Mouse (Mus musculus): ENCODE data around the gene Rabgef1. TPM values are rescaled to one million over a fixed set of nuclear protein-coding genes. Genes with fewer than 3 reads are reported as not detected.
"Not testable (repeated sequence)": the region's sequence is repeated elsewhere in the genome, so short reads cannot be mapped to it uniquely, and the experiment has no call there.

Gene Rabgef1
- total and polyA plus RNA-seq, 2 experiments from 2014 or later, result 16.1 to 27.4 TPM

DNA sequence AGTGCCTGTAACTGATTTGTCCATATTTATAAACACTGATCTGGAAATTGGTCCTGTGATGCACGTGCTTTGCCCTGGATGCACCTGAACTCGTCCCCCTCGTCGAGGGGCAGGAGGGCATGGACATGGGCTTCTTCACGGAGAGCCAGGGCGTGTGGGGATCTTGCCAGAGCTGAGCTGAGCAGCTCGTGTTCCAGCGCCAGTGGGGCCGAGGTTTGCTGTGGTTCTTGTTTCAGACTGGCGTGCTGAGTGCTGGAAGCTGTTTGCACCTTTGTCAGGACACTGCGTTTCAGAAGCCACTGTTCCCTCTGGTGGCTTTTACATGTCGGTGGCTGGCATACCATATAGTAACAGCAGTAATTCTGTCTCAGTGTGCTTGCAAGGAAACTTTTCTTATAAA is 69.8 kb downstream of the Rabgef1 start:
- no peak for DNase-seq (ENCODE audit: low spot score)
- H3K9ac ChIP-seq (replicated peaks; ENCODE audit: low read length), result no peak overlapping the region
- WGBS, result 95% methylated on average over 12 of the region's 12 CpGs
- no peaks in the 10 kb centered on the region for H3K4me1 ChIP-seq (ENCODE audit: insufficient read depth, low read length)
- H3K36me3 ChIP-seq (ENCODE audit: insufficient read depth, low read length), result peaks cover 69% of the 10 kb centered on the region
- H3K4me3 ChIP-seq (ENCODE audit: low read length), result no peak overlapping the region
- no peak overlapping the region for H3K4me2 ChIP-seq (ENCODE audit: low read depth, low read length)
- no peak for ATAC-seq
- H3K27ac ChIP-seq, result no peak overlapping the region
- H3K9me3 ChIP-seq (ENCODE audit: low read length), result no peaks in the 10 kb centered on the region
- no peak for TF ChIP-seq CTCF (IDR thresholded peaks at IDR 0.05; ENCODE audit: low read depth)
- no peaks in the 10 kb centered on the region for H3K27me3 ChIP-seq (ENCODE audit: insufficient read depth, low read length)

DNA sequence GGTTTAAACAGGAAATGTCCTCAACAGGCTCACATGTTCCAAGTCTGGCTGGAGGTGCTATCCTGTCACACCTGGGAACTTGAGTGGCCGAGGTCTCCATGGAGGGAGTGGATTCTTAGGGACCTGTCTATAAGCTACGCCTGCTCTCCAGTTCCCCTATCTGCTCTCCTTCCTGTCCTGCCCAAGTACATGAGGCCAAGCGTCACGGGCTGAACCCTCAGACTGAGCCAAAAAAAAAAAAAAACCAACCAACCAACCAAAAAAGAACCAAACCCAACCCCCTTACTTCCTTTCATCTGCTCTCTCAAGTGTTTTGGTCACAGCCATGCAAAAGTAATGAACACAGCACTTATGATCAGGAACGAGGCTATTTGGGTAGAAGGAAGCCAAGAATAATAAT is 76.2 kb downstream of the Rabgef1 start:
- H3K9me3 ChIP-seq (ENCODE audit: low read length), result no peaks in the 10 kb centered on the region
- H3K4me1 ChIP-seq (ENCODE audit: insufficient read depth, low read length), result no peaks in the 10 kb centered on the region
- no peak for TF ChIP-seq CTCF (IDR thresholded peaks at IDR 0.05; ENCODE audit: low read depth)
- H3K9ac ChIP-seq (replicated peaks; ENCODE audit: low read length), result no peak overlapping the region
- H3K36me3 ChIP-seq (ENCODE audit: insufficient read depth, low read length), result peaks cover 78% of the 10 kb centered on the region
- H3K27me3 ChIP-seq (ENCODE audit: insufficient read depth, low read length), result no peaks in the 10 kb centered on the region
- no peak overlapping the region for H3K4me3 ChIP-seq (ENCODE audit: low read length)
- no peak overlapping the region for H3K27ac ChIP-seq
- no peak overlapping the region for H3K4me2 ChIP-seq (ENCODE audit: low read depth, low read length)
- DNase-seq (ENCODE audit: low spot score), result no peak
- ATAC-seq, result no peak
- 88% methylated on average over 5 of the region's 5 CpGs for WGBS

DNA sequence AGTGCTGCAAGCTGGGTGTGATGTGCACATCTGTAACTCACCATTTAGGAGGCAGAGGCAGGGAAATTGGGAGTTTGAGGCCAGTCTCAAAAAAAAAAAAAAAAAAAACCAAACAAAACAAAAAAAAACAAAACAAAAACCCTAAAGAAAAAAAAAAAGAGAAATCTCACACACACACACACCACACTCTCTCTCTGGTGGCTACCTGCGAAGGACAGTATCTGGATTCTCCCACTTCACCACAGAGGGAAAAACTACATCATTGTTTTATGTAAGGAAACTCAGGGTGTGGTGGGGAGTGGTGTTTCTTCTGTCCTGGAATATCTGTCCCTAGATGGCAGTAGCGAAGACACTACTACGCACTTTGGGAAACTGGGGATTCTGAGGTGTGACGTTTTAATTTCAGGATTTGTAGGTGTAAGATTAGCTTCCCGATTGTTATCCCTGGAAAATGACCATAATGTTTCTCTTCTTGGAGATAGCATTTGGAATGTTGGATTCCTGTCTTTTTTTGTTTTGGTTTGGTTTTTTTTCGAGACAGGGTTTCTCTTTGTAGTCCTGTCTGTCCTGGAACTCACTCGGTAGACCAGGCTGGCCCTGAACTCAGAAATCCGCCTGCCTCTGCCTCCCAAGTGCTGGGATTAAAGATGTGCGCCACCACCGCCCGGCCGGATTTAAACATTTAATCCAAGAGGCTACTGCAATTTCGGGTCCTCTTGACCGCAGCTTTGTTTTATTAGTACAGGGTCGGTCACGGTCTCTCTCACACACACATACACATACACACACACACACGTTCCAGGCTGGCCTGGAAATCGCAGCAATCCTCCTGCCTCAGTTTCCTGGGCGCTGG is 82.8 kb downstream of the Rabgef1 start:
- Histone ChIP-seq H3K4me1 (ENCODE audit: insufficient read depth, low read length) (peaks cover 3% of the 10 kb centered on the region; the same call in 1 of the 2 replicates), H3K36me3 (ENCODE audit: insufficient read depth, low read length) (peaks cover 33% of the 10 kb centered on the region), H3K4me3 (ENCODE audit: low read length) (peak overlapping the region; percentile 71), H3K4me2 (ENCODE audit: low read depth, low read length) (peak overlapping the region; percentile 73), H3K27ac (peak overlapping the region; percentile 85), H3K9me3 (ENCODE audit: low read length) (no peaks in the 10 kb centered on the region), H3K27me3 (ENCODE audit: insufficient read depth, low read length) (no peaks in the 10 kb centered on the region), H3K9ac (replicated peaks; ENCODE audit: low read length) (peak overlapping the region; percentile 80)
- DNase-seq (ENCODE audit: low spot score), result peak; percentile 49
- no peak for ATAC-seq
- 19% methylated on average over 19 of the region's 19 CpGs for WGBS
- TF ChIP-seq CTCF (IDR thresholded peaks at IDR 0.05; ENCODE audit: low read depth), result peak; percentile 45

DNA sequence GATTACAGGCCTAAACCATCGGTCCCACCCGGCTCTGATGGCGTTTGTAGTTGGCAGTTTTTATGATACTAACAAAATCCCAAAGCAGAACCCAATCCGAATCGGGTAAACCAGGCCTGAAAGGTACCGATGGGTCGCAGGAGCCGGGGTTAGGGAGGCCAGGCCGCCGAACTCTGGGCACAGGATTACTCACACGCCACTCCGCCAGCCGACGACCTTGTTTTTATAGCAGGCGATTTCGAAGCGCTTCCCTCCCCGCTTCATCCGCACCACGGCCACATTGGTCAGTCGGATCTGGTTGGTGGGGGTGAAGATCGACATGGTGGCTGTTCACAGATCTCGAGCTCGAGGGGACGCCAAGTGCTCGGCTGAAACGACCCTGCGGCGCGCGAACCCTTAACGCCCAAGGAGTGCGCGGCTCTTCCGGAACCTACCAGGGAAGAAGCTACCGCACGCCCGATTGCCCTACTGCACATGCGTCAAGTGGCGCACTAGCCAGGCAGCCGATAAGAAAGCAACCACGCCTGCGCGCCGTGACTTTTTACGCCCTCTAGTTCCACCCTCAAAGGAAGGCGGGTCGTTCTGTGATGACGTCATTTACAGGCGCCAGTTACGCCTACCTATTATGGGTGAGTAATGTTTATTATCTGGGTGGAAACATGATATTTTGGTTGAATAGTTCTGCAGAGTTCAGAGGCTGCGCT is 83.6 kb downstream of the Rabgef1 start, which contains the start of the genes Sbds and Tyw1:
Gene Sbds (minus strand): TSS at position 514 of the 704 bp plus-strand sequence.
Gene Tyw1 (plus strand): TSS at position 603 of the 704 bp plus-strand sequence.
- Histone ChIP-seq H3K9me3 (ENCODE audit: low read length) (no peaks in the 10 kb centered on the region), H3K27ac (peak within 1 kb of the TSS; percentile 85), H3K4me2 (ENCODE audit: low read depth, low read length) (peak within 1 kb of the TSS; percentile 73), H3K4me1 (ENCODE audit: insufficient read depth, low read length) (peaks cover 3% of the 10 kb centered on the region; the same call in 1 of the 2 replicates), H3K4me3 (ENCODE audit: low read length) (peak within 1 kb of the TSS; percentile 71), H3K27me3 (ENCODE audit: insufficient read depth, low read length) (no peaks in the 10 kb centered on the region), H3K36me3 (ENCODE audit: insufficient read depth, low read length) (peaks cover 26% of the 10 kb centered on the region), H3K9ac (replicated peaks; ENCODE audit: low read length) (peak within 1 kb of the TSS; percentile 80)
- TF ChIP-seq CTCF (IDR thresholded peaks at IDR 0.05; ENCODE audit: low read depth), result peak; percentile 31; the same call in 1 of the 2 replicates
- peak; percentile 89 for ATAC-seq
- peak; percentile 99 for DNase-seq (ENCODE audit: low spot score)
- under 1% methylated on average over 52 of the region's 52 CpGs for WGBS

DNA sequence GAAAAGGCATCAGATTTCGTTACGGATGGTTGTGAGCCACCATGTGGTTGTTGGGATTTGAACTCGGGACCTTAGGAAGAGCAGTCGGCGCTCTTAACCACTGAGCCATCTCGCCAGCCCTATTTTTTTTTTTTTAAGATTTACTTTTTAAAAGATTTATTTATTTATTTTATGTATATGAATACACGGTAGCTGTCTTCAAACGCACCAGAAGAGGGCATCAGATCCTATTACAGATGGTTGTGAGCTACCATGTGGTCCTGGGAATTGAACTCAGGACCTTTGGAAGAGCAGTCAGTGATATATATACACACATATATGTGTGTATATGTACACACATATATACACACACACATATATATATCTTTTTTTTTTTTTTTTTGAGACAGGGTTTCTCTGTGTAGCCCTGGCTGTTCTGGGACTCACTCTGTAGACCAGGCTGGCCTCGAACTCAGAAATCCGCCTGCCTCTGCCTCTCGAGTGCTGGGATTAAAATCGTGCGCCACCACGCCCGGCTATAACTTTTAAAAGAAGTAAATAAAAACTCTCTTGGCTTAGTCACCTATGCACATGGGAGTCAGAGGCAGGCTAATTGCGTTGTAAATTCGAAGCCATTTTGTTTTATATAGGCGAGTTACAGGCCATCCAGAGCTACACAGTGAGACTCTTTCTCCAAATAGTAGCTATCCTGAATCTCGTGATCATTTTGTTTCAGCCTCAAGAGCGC is 84.4 kb downstream of the Rabgef1 start:
- not testable (repeated sequence) for H3K4me1 ChIP-seq (ENCODE audit: insufficient read depth, low read length); DNase-seq (ENCODE audit: low spot score); H3K9ac ChIP-seq (replicated peaks; ENCODE audit: low read length); H3K9me3 ChIP-seq (ENCODE audit: low read length); H3K27me3 ChIP-seq (ENCODE audit: insufficient read depth, low read length); ATAC-seq; H3K27ac ChIP-seq
- Histone ChIP-seq H3K4me3 (ENCODE audit: low read length) (peak overlapping the region; percentile 71), H3K4me2 (ENCODE audit: low read depth, low read length) (peak overlapping the region; percentile 73), H3K36me3 (ENCODE audit: insufficient read depth, low read length) (peaks cover 19% of the 10 kb centered on the region)
- TF ChIP-seq CTCF (IDR thresholded peaks at IDR 0.05; ENCODE audit: low read depth), result peak; percentile 21; the same call in 1 of the 2 replicates
- WGBS, result 31% methylated on average over 20 of the region's 20 CpGs

DNA sequence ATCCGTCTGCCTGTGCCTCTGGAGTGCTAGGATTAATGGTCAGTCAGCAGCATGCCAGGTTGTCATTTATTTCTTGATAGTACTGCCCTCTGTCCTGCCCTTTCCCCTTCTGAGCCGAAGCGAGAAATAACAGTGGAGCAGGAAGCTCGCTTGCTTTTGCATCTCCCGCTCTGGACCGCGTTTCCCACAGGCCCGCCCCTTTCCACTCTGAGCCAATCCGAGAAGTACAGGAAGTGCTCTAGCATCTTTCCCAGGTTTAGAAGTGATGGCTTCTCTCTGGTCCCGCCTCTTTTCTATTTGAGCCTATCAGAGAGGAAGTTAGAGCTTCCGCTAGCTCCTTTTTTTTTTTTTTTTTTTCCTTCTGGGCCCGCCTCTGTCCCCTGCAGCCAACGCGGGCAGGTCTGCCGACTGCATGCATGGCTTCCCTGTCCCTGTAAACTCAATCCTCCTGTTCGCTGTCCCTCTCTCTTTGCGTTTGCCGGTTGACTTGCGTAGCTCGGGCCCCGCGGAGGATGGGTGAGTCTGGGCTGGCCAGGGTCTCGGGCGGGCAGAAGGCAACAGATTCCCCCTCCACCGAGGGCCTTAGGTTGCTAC is 85.2 kb downstream of the Rabgef1 start:
- WGBS, result under 1% methylated on average over 25 of the region's 25 CpGs
- H3K27ac ChIP-seq, result peak overlapping the region; percentile 77
- H3K36me3 ChIP-seq (ENCODE audit: insufficient read depth, low read length), result peaks cover 13% of the 10 kb centered on the region
- peak overlapping the region; percentile 58 for H3K9ac ChIP-seq (replicated peaks; ENCODE audit: low read length)
- H3K4me1 ChIP-seq (ENCODE audit: insufficient read depth, low read length), result peaks cover 3% of the 10 kb centered on the region; the same call in 1 of the 2 replicates
- ATAC-seq, result peak; percentile 95
- peak overlapping the region; percentile 63 for H3K4me3 ChIP-seq (ENCODE audit: low read length)
- no peak for TF ChIP-seq CTCF (IDR thresholded peaks at IDR 0.05; ENCODE audit: low read depth)
- no peaks in the 10 kb centered on the region for H3K9me3 ChIP-seq (ENCODE audit: low read length)
- peak overlapping the region; percentile 67 for H3K4me2 ChIP-seq (ENCODE audit: low read depth, low read length)
- DNase-seq (ENCODE audit: low spot score), result peak; percentile 97
- no peaks in the 10 kb centered on the region for H3K27me3 ChIP-seq (ENCODE audit: insufficient read depth, low read length)

All from hindbrain, postnatal 0 days (tissue).